Mouse (Mus musculus) bone marrow macrophage, adult 2 months (primary cell): ENCODE results near the gene Fbxw20.

Source experiments
- CTCF ChIP-seq: IDR thresholded peaks from 2 replicates; pipeline ENCODE4 v1.5.1; 2012; ENCODE audit warnings: low read depth, mild to moderate bottlenecking, low read length, moderate library complexity
- POLR2A ChIP-seq: IDR thresholded peaks from 2 replicates; pipeline ENCODE4 v1.6.1; 2012; ENCODE audit warnings: mild to moderate bottlenecking, low read depth, low read length, borderline replicate concordance

- TF ChIP-seq POLR2A (no peak), CTCF (no peak)
Observed at GRCm38 (mm10) chr9:109177208-109177607, 57.3 kb downstream of the Fbxw20 start.
